Mouse (Mus musculus): ENCODE measurements around the gene Gjb4.

Gene Gjb4

DNA sequence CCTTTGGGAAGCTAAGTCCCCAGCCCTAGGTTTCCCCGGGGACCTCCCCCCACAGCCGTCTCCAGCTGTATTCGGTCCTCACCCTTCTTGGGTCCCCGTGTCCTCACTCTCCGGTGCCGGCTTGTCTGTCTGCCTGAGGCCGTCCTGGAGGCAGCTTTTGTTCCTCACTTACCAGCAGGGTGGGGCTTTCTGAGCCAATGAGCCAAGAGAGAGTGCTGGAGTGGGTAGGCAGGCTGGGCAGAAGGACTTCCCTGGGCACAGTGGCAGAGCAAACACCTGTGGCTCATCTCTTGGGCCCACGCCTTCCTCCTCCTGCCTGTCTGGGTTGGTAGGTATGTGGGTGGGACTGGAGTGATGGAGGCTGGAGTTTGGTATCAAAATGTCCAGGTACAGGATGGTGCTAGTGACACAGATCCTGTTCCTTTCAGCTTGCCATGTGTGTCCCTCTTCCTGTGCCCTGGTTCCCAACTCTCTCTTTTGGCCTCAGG is at the start of gene Gjb4:
TSS of gene Gjb4 (minus strand) at position 131 of the 488 bp plus-strand sequence.
- in situ Hi-C loops (cut with MboI, MseI), result no loop called here

- in situ Hi-C loops (cut with MboI, MseI), result no loop called here
Observed at GRCm38 (mm10) chr4:127402614-127403013, 48.7 kb upstream of the Gjb4 start.

DNA sequence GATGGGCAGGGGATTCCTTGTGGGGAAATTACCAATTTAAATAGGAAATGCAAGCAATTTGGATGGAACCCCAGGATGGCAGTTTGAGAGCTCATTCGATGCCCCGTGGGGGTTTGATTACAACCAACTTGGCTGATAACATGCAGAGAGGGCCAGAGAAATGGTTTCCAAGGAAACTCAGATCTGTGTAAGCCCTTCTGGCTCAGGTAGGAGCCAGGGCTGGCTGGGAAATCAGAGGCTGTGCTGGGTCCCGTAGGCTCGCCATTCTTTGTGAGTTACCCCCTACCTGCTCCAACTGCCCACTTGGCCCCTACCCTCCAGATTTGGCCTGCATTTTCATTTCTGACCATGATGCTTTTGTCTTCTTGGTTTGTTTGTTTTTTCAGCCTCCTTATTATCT is 48.3 kb upstream of the Gjb4 start:
- in situ Hi-C loops (cut with MboI, MseI), result no loop called here

- in situ Hi-C loops (cut with MboI, MseI), result no loop called here
Observed at GRCm38 (mm10) chr4:127400165-127401145, 46.6 kb upstream of the Gjb4 start.

DNA sequence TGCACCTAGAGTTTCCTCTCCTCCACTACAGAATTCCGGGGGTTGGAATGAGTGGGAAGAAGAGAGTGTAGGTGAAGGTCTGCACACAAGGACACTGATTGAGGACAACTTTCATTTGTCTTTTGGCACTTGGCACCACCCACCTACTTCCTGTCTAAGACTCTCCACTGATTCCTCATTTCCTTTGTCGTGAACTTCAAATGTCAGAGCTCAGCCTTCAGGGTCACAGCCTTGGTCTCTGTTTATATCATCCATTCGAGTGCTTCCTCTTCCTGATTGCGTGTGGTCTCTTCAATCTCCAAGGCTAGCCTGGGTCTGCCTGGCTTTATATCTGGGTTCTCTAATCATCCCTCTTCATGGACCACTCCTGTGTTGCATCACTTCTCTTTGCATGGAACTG is 41.7 kb upstream of the Gjb4 start:
- in situ Hi-C loops (cut with MboI, MseI), result no loop called here

DNA sequence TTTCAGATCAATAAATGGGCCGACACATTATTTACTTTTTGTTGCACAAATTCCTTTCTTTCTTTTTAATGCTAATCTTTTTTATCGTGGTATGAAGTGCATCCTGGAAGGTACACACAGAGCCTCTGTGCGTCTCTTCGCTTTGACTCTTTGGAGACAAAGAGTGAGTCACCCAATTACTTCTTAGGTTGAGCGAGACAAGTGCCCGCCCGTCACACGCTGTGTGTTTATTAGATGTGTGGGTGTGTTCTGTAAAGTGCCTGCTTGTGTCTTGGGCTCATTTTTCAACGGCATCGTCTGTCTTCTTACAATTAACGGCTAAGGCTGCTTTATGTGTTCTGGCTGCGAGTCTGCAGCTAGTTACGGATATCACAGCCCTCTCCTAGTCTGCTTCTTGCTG is 35.8 kb upstream of the Gjb4 start:
- in situ Hi-C loops (cut with MboI, MseI), result no loop called here

DNA sequence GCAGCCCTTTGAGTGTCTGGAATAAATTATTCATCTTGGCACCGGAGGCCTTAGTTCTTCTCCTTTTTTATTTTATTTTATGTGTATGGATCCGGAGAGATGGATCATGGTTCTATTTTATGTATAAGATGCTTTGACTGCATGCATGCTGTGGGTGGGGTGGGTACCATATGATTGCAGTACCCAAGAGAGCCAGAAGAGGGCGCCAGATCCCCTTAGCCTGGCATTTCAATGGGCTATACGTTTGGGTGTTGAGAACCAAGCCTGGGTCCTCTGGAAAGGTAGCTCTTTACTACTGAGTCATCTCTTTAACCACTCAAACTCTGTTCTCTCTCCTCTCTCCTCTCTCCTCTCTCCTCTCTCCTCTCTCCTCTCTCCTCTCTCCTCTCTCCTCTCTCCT is 23.5 kb upstream of the Gjb4 start:
- in situ Hi-C loops (cut with MboI, MseI), result loop anchor here (5.0 kb wide), 1 partner anchor 235 kb away; no protein-coding TSS in a partner anchor

DNA sequence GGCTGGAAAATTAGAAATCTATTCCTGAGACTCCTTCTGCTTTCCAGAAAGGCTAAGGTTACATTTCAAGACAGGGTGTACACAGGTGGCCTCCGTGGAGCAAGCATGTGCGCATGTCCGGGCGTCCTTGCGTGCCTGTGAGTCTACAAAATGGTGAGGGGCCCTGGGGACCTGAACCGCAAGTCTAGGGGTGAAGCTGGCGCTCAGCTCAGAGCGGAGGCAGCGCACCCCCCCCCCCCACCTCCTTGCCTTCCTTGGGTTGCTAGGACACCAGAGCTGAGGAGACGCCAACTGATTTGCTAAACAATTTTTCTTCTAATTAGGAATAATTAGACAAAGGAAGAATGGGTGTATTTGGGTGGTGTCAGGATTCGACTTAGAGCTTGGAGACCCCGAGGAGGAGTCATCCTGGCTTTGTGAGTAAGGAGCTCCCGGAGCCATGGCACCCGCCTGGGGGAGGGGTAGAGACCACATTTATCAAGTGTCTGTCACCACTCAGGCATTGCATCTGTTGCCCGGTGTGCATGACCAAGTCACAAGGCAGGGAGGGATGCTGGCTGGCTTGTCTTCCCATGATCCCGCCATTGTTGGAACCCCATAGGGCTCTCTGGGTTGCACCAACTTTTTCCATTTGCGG is 21.8 kb upstream of the Gjb4 start:
- in situ Hi-C loops (cut with MboI, MseI), result loop anchor here (5.0 kb wide), 1 partner anchor 237 kb away; no protein-coding TSS in a partner anchor

DNA sequence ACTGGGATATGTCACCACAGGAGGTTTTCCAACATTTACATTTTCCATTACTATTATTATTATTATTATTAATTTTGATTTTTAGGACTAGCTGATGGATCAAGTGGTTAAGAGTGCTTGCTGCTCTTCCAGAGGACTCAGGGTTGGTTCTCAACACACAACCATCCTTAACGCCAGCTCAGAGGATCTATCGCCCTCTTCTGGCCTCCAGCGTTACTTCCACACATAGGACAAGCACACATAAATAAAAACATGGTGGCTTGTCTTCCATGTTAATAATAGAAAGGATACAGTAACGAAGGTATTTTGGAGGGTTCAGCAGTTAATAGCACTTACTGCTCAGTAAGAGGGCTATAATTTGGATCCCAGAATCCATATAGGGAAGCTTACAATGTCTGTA is 20.8 kb upstream of the Gjb4 start:
- in situ Hi-C loops (cut with MboI, MseI), result loop anchor here (5.0 kb wide), 1 partner anchor 238 kb away; no protein-coding TSS in a partner anchor

DNA sequence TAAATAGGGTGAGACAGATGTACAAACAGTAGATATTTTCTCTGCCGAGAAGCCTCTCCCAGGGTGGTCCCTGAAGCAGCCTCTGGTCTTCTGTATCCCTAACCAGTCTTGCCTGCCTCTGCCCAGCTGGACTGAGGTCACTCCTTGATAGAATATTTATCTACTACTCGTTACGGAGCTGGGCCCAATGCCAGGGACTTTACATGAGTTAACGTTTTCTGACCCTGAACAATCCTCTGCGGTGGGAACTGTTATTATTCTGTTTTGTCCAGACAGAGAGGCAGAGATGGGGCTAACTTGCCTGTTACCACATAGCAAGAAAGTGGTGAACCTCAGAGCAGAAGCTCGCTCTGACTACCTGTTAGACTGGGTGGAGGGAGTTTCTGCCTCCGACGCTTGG is 19.6 kb upstream of the Gjb4 start:
- in situ Hi-C loops (cut with MboI, MseI), result no loop called here

DNA sequence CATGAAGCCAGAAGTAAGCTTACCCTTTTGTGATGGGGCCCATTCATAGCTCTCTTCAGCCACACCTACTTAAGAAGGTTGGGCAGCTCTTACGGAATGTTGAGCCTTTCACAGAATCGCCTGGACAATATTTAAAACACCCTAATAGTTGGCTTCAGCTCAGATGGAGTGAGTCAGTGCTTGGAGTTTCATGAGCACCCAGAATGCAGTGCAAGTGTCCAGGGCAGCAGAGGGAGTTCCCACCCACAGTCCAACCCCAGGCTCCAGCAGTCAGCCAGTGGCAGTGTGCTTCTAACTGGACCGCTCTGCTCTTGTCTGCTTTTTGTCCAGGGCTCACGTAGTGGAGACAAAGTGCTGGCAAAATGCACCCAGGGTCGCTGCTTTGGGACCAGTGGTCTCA is 17.7 kb upstream of the Gjb4 start:
- in situ Hi-C loops (cut with MboI, MseI), result no loop called here

- in situ Hi-C loops (cut with MboI, MseI), result no loop called here
Observed at GRCm38 (mm10) chr4:127370447-127370846, 16.6 kb upstream of the Gjb4 start.

DNA sequence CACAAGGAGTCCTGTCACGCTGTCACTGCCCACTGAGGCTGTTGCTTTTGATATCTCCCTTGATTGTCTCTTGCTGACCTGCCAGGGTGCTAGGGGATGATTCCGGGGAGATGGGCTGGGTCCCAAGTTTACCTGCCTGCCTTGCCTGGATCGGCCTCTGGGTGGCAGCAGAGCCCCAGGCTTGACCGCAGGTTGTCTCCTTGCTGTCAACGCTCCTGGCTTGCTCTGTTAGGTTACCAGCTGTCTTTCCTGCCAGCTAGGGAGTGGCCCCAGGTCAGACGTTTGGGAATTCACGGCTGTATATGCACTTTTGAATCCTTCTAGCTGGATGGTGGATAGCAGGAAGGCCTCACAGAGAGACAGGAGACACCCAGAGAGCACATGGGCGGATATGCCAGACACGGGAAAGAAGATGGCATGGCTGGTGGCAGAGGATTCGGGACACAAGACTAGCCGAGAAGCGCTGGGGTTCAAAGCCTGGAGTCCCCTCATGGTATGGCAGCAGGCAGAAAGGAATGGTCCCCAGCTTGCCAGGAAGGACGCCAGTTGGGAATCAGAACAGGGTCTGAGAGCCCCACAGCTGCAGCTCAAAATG is 14.6 kb upstream of the Gjb4 start:
- in situ Hi-C loops (cut with MboI, MseI), result loop anchor here (10.0 kb wide), 1 partner anchor 1176 kb away; no protein-coding TSS in a partner anchor

DNA sequence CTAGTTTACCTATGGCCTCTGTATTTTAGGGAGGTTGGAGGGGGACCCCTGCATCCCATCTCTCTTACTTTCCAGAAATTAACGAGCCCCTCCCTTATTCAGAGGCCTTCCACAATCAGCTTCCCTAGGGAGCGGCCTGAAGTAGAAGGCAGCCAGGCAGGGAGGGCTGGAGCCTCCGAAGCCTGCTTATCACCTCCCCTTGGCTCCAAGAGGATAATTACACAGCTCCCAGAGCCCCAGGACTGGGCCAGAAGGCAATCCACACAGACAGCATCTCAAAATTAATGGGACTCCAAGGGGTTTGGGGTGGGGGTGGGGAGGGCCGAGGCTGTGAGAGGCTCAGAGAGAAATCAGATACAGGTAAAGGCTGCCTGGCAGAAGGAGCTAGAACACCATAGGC is 12.0 kb upstream of the Gjb4 start:
- in situ Hi-C loops (cut with MboI, MseI), result loop anchor here (10.0 kb wide), 1 partner anchor 1179 kb away; no protein-coding TSS in a partner anchor

GRCm38 (mm10) chr4:127365433-127365832 is 11.6 kb upstream of the Gjb4 start:
- in situ Hi-C loops (cut with MboI, MseI), result loop anchor here (10.0 kb wide), 1 partner anchor 1179 kb away; no protein-coding TSS in a partner anchor

GRCm38 (mm10) chr4:127364431-127364830 is 10.6 kb upstream of the Gjb4 start:
- in situ Hi-C loops (cut with MboI, MseI), result loop anchor here (10.0 kb wide), 1 partner anchor 1180 kb away; no protein-coding TSS in a partner anchor

DNA sequence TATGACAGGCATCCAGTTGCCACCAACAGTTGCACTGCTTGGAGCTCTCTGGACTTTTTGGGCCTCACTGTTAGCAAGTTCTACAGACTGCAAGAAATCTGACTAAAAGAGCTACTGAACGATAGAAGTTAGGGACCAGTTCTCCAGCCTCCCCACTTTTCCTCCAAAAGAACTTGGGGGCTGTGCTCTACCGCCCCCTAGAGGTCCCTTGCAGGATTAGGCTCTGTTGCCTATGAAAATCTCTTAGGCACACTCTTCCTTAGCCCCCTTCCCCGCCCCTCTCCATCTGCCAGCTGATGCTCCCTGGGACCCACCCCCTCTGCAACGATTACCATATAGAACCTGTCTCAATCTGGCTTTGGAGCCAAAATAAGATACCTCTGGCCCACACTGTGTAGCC is 9.4 kb upstream of the Gjb4 start:
- in situ Hi-C loops (cut with MboI, MseI), result loop anchor here (10.0 kb wide), 1 partner anchor 1181 kb away; no protein-coding TSS in a partner anchor

DNA sequence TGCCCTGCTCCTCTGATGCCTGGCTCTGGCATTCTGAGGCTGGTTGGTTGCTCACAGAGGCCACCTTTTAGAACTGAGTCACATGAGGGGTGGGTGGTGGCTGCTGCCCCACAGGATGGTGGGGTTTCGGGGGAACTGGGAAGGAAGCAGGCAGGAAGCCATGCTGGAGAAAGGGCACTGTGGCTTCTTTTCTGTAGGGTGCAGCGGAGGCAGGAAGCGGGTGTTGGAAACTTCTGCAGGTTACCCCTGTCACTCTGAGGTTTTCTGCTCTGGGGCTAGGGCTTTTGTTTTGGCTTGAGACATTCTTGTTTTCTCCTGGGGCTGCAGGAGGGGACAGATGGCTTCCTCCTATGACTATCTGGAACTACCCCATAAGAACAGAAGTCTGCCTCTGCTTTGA is 8.6 kb upstream of the Gjb4 start:
- in situ Hi-C loops (cut with MboI, MseI), result loop anchor here (10.0 kb wide), 1 partner anchor 1182 kb away; no protein-coding TSS in a partner anchor

DNA sequence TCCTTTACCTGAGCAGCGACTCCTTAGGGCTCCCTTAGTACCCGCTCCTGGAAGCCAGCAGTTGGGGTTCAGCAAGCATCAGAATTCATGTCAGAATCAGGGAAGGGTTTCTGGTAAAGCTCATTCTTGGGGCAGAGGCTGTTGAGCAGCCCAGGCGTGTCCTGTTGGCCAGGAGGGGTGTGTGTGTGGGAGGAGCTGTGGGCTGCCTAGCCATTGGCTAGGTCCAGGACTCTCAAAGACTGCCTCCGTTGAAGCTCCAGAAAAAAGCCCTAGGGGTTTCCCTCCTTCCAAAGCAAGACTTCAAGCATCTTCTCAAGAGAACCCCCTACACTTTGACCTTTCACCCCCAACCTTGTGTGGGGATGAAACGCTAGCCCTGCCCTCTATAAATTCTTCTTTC is 4.1 kb upstream of the Gjb4 start, which contains the start of gene Gjb5:
TSS of gene Gjb5 (minus strand) at position 164 of the 400 bp plus-strand sequence.
- in situ Hi-C loops (cut with MboI, MseI), result no loop called here

GRCm38 (mm10) chr4:127354506-127355485 is 915 bp upstream of the Gjb4 start:
- in situ Hi-C loops (cut with MboI, MseI), result no loop called here

Data from T-helper 1 cell (primary cell).